Mouse (Mus musculus) gastrocnemius, adult 18-20 months (tissue): Measurements from ENCODE around the gene Grin2b. TPM values are rescaled to one million over a fixed set of nuclear protein-coding genes. Genes with fewer than 3 reads are reported as not detected.
A peak's percentile ranks its signal among the peaks of the same experiment; 100 is the strongest.
"Not testable (repeated sequence)": the region's sequence is repeated elsewhere in the genome, so short reads cannot be mapped to it uniquely, and the experiment has no call there.

ENCODE experiments used
- DNase-seq: peaks from one replicate; pipeline ENCODE4 v3.0.0; 2021; ENCODE audit warnings: low spot score
- total RNA-seq, 2 experiments: library from RNA; stranded (reverse); gene quantifications; 2 replicates each; pipeline ENCODE4 v1.2.3; 2021

The Grin2b gene
- total RNA-seq, 2 experiments from 2014 or later, result 0.02 TPM

- DNase-seq, result no peak
These were observed 367.9 kb downstream of the Grin2b start for GRCm38 (mm10) chr6:135805436-135805835.

GRCm38 (mm10) chr6:135799949-135800348 is 373.4 kb downstream of the Grin2b start:
- no peak for DNase-seq

- DNase-seq, result no peak
These were observed 374.9 kb downstream of the Grin2b start for GRCm38 (mm10) chr6:135798202-135798992.

GRCm38 (mm10) chr6:135797371-135798033 is 375.8 kb downstream of the Grin2b start:
- peak; percentile 2 for DNase-seq

- DNase-seq, result no peak
These were observed 376.4 kb downstream of the Grin2b start for GRCm38 (mm10) chr6:135796911-135797310.

GRCm38 (mm10) chr6:135791412-135791811 is 381.9 kb downstream of the Grin2b start:
- no peak for DNase-seq

GRCm38 (mm10) chr6:135789603-135790170 is 383.6 kb downstream of the Grin2b start:
- DNase-seq, result no peak

- DNase-seq, result no peak
These were observed 398.6 kb downstream of the Grin2b start for GRCm38 (mm10) chr6:135774670-135775069.

GRCm38 (mm10) chr6:135767572-135767971 is 405.7 kb downstream of the Grin2b start:
- DNase-seq, result no peak

GRCm38 (mm10) chr6:135758735-135759134 is 414.6 kb downstream of the Grin2b start:
- no peak for DNase-seq

- no peak for DNase-seq
These were observed 417.2 kb downstream of the Grin2b start for GRCm38 (mm10) chr6:135756075-135756474.

GRCm38 (mm10) chr6:135748412-135749076 is 424.8 kb downstream of the Grin2b start:
- no peak for DNase-seq

- no peak for DNase-seq
These were observed 427.7 kb downstream of the Grin2b start for GRCm38 (mm10) chr6:135745606-135746005.

GRCm38 (mm10) chr6:135734227-135734732 is 439.0 kb downstream of the Grin2b start:
- DNase-seq, result no peak

- DNase-seq, result peak; percentile 26
These were observed 446.2 kb downstream of the Grin2b start for GRCm38 (mm10) chr6:135727106-135727505.

GRCm38 (mm10) chr6:135721706-135722105 is 451.6 kb downstream of the Grin2b start:
- no peak for DNase-seq

GRCm38 (mm10) chr6:135714906-135715305 is 458.4 kb downstream of the Grin2b start:
- DNase-seq, result no peak

GRCm38 (mm10) chr6:135714236-135714635 is 459.1 kb downstream of the Grin2b start:
- DNase-seq, result no peak

GRCm38 (mm10) chr6:135713716-135714115 is 459.6 kb downstream of the Grin2b start:
- no peak for DNase-seq

GRCm38 (mm10) chr6:135706850-135707522 is 466.3 kb downstream of the Grin2b start:
- not testable (repeated sequence) for DNase-seq

- DNase-seq, result no peak
These were observed 469.7 kb downstream of the Grin2b start for GRCm38 (mm10) chr6:135703655-135704054.
